Mouse (Mus musculus) kidney, postnatal 0 days (tissue): ENCODE measurements around the gene Grk3. TPM values are rescaled to one million over a fixed set of nuclear protein-coding genes. Genes with fewer than 3 reads are reported as not detected.

Experiments
- ATAC-seq: fragments of 200-750 bp; cut with Nextera tagmentation; replicated peaks from 2 replicates; pipeline ENCODE4 v1.8.0; 2017; ENCODE audit warnings: low read depth, moderate number of reproducible peaks, moderate TSS enrichment, moderate library complexity; ENCODE audit not compliant: low FRiP score
- DNase-seq: peaks from one replicate; pipeline ENCODE4 v3.0.0-alpha.2; 2016; ENCODE audit warnings: low spot score
- H3K27ac ChIP-seq: fragments of 300-500 bp; sonication (generic); 2 replicates; pipeline ENCODE4 v1.5.1; 2014; ENCODE audit warnings: mild to moderate bottlenecking
- H3K27me3 ChIP-seq: fragments of 300-500 bp; sonication (generic); 2 replicates; pipeline ENCODE4 v1.6.1; 2014; ENCODE audit warnings: low read length, mixed read lengths; ENCODE audit not compliant: insufficient read depth
- H3K36me3 ChIP-seq: fragments of 300-500 bp; sonication (generic); 2 replicates; pipeline ENCODE4 v1.6.1; 2014; ENCODE audit warnings: low read length, mixed read lengths; ENCODE audit not compliant: insufficient read depth
- H3K4me1 ChIP-seq: fragments of 300-500 bp; sonication (generic); replicated peaks from 2 replicates; pipeline ENCODE4 v1.6.1; 2014; ENCODE audit warnings: antibody characterized with exemption, low read length, mixed read lengths; ENCODE audit not compliant: insufficient read depth
- H3K4me2 ChIP-seq: fragments of 300-500 bp; sonication (generic); 2 replicates; pipeline ENCODE4 v1.6.1; 2014; ENCODE audit warnings: mild to moderate bottlenecking, low read length, moderate library complexity, mixed read lengths
- H3K4me3 ChIP-seq: fragments of 300-500 bp; sonication (generic); replicated peaks from 2 replicates; pipeline ENCODE4 v1.5.1; 2014; ENCODE audit warnings: low read depth, low read length
- H3K9ac ChIP-seq: fragments of 300-500 bp; sonication (generic); 2 replicates; pipeline ENCODE4 v1.6.1; 2014; ENCODE audit warnings: low read depth, low read length
- H3K9me3 ChIP-seq: fragments of 300-500 bp; sonication (generic); replicated peaks from 2 replicates; pipeline ENCODE4 v1.6.1; 2016; ENCODE audit warnings: low read length, inconsistent platforms, mixed read lengths
- CTCF ChIP-seq: IDR thresholded peaks from 2 replicates; pipeline ENCODE4 v1.5.1; 2016; ENCODE audit warnings: antibody characterized with exemption, low read depth, mild to moderate bottlenecking, moderate library complexity
- WGBS: fragments of 180-500 bp; shearing (Covaris S2); extraction: QIAGEN DNeasy Blood & Tissue Kit; methylation state at CpG from one replicate; pipeline ENCODE4 v1.1.7; 2014; 5-methylcytosine and 5-hydroxymethylcytosine counted together
- polyA plus RNA-seq: library from polyadenylated mRNA; unstranded; fragments of >200 nt; fragmentation: Nextera tagmentation; extraction: Ambion mirVana; gene quantifications from 2 replicates; pipeline ENCODE4 v1.2.1, GENCODE M21; 2015

Gene Grk3
- polyA plus RNA-seq, 1 experiment from 2014 or later = 4.4 TPM

GRCm38 (mm10) chr5:112973596-112973995 is 42.0 kb downstream of the Grk3 start:
- H3K27me3 ChIP-seq = no peaks in the 10 kb centered on the region
- H3K27ac ChIP-seq = no peak overlapping the region
- H3K9me3 ChIP-seq = no peaks in the 10 kb centered on the region
- DNase-seq (no peak), ATAC-seq (no peak)
- WGBS = 53% methylated on average over 7 of the region's 7 CpGs
- H3K4me3 ChIP-seq = no peak overlapping the region
- H3K4me1 ChIP-seq = no peaks in the 10 kb centered on the region
- no peak overlapping the region for H3K9ac ChIP-seq
- no peaks in the 10 kb centered on the region for H3K36me3 ChIP-seq
- H3K4me2 ChIP-seq = no peak overlapping the region
- TF ChIP-seq CTCF = no peak

DNA sequence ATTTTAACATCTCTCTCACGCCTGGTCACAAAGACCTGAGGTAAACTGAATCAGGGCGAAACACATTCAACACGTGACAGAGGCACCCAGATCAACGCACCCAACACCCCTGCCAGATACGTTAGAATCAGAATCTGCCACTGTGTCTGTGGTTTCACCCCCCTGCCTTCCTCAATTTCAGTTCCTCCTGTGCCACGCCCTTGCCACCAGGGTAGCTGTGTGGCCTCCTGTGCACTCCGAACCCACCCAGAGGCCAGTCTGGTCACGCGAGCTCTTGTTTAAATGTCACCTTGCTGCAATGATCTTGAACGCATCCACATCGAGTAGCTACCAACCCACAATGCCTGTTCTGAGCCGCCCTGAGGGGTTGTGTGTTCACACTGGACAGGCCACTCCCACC is 43.3 kb downstream of the Grk3 start:
- no peak for DNase-seq
- no peaks in the 10 kb centered on the region for H3K9me3 ChIP-seq
- no peak for TF ChIP-seq CTCF
- H3K4me3 ChIP-seq = no peak overlapping the region
- H3K36me3 ChIP-seq = no peaks in the 10 kb centered on the region
- no peak overlapping the region for H3K9ac ChIP-seq
- no peaks in the 10 kb centered on the region for H3K4me1 ChIP-seq
- no peaks in the 10 kb centered on the region for H3K27me3 ChIP-seq
- 76% methylated on average over 12 of the region's 12 CpGs for WGBS
- H3K27ac ChIP-seq = no peak overlapping the region
- no peak for ATAC-seq
- H3K4me2 ChIP-seq = no peak overlapping the region

DNA sequence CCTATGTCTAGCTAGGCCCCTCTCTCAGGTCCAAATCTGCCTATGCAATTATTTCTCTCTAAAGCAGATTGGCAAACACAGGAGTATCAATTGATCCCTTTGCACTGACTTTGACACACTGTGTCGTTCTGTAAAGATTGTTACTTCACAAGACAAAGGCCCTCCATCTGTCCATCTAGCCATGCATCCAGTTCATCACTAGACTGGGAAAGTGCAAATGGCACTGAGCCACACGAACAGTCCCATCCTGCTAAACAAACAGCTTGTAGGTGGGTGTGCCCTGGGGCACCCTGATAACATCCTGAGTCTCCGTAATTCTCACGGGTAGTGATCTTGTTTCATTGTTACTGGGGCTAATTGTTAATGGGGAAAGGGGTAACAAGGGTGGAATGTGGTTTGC is 52.1 kb downstream of the Grk3 start:
- Histone ChIP-seq H3K27me3 (no peaks in the 10 kb centered on the region), H3K27ac (no peak overlapping the region), H3K4me1 (peaks cover 8% of the 10 kb centered on the region; the same call in 1 of the 2 replicates), H3K9me3 (no peaks in the 10 kb centered on the region), H3K36me3 (no peaks in the 10 kb centered on the region), H3K4me2 (no peak overlapping the region), H3K9ac (no peak overlapping the region), H3K4me3 (no peak overlapping the region)
- 48% methylated on average over 4 of the region's 4 CpGs for WGBS
- TF ChIP-seq CTCF = no peak
- DNase-seq = no peak
- ATAC-seq = no peak

DNA sequence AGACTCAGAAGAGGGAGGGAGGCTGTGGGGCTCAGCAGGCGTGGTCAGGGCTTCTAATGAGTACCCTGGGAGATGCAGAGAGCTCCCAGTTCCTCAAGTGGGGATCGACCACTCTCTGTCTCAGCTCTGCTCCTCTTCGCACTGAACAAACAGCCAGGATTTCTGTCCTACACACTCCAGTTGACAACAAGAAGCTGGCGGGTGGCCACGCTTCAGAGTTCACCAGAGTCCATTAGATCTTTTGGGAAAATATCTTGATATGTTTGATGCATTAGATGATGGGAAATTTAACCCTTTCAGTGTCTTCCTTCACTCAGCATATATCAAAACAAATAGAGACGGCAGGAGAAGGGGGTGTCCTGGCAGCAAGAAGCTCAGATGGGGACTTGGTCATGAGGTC is 53.4 kb downstream of the Grk3 start:
- Histone ChIP-seq H3K4me2 (no peak overlapping the region), H3K9me3 (no peaks in the 10 kb centered on the region), H3K27ac (no peak overlapping the region), H3K9ac (no peak overlapping the region), H3K4me1 (peaks cover 15% of the 10 kb centered on the region), H3K36me3 (no peaks in the 10 kb centered on the region), H3K4me3 (no peak overlapping the region), H3K27me3 (no peaks in the 10 kb centered on the region)
- TF ChIP-seq CTCF = no peak
- ATAC-seq = no peak
- 65% methylated on average over 6 of the region's 6 CpGs for WGBS
- DNase-seq = no peak

GRCm38 (mm10) chr5:112960911-112961310 is 54.7 kb downstream of the Grk3 start:
- Histone ChIP-seq H3K36me3 (no peaks in the 10 kb centered on the region), H3K4me3 (no peak overlapping the region), H3K27me3 (no peaks in the 10 kb centered on the region), H3K4me2 (no peak overlapping the region), H3K9ac (no peak overlapping the region), H3K4me1 (peaks cover 15% of the 10 kb centered on the region), H3K9me3 (no peaks in the 10 kb centered on the region), H3K27ac (no peak overlapping the region)
- peak; percentile 65 for ATAC-seq
- TF ChIP-seq CTCF = no peak
- WGBS = 7% methylated on average over 3 of the region's 3 CpGs
- peak; percentile 69 for DNase-seq

DNA sequence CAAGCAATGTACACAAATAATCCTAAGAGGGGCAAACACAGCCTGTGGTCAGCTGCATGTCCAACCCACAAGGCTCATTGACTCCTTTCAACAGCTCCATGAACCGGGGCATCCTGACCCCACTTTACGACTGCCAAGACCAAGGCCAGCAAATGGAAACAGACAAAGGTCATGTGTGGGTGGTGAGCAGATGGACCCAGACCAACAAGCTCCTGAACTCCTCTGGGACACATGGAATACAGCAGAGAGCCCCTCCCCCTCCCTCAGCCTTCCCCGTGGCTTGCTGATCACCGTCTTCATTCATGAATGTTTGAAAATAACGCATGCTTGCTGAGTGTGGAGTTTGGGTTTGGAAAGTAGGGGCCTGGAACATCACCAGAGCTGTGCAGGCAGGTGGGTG is 57.3 kb downstream of the Grk3 start:
- WGBS = 20% methylated on average over 5 of the region's 5 CpGs
- DNase-seq (peak; percentile 46), ATAC-seq (no peak)
- Histone ChIP-seq H3K27me3 (no peaks in the 10 kb centered on the region), H3K9ac (no peak overlapping the region), H3K9me3 (no peaks in the 10 kb centered on the region), H3K27ac (no peak overlapping the region), H3K4me2 (no peak overlapping the region), H3K4me3 (no peak overlapping the region), H3K36me3 (no peaks in the 10 kb centered on the region), H3K4me1 (peaks cover 15% of the 10 kb centered on the region)
- no peak for TF ChIP-seq CTCF

DNA sequence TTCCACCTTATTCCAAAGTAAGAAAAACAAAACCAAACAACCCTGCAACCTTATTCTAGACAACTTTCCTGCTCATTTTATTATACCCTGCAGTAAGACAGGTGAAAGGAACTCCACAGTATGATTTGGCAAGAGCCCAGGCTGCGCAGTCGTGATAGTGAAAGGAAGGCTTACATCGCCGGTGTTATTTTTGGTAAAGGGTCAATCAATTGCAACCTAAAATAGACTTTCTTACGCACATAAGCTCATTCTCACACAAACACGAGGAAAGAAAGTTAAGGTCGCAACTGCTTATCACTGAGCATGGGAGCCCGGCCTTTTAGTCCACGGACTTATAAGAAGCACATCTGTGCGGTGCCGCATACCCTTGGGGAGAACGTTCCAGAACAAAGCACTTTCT is 58.8 kb downstream of the Grk3 start:
- Histone ChIP-seq H3K4me2 (no peak overlapping the region), H3K27me3 (no peaks in the 10 kb centered on the region), H3K9ac (no peak overlapping the region), H3K9me3 (no peaks in the 10 kb centered on the region), H3K36me3 (no peaks in the 10 kb centered on the region), H3K4me1 (peaks cover 15% of the 10 kb centered on the region), H3K4me3 (no peak overlapping the region), H3K27ac (no peak overlapping the region)
- TF ChIP-seq CTCF = no peak
- ATAC-seq (no peak), DNase-seq (no peak)
- 45% methylated on average over 12 of the region's 12 CpGs for WGBS
